Mouse (Mus musculus) stomach, postnatal 0 days (tissue): ENCODE results near the gene Robo2.

Source experiments
- CTCF ChIP-seq: IDR thresholded peaks from 2 replicates; pipeline ENCODE4 v1.5.1; 2016; ENCODE audit warnings: antibody characterized with exemption, low read depth, mild to moderate bottlenecking, moderate library complexity
- EP300 ChIP-seq: optimal IDR thresholded peaks from 2 replicates; pipeline ENCODE3; 2016; ENCODE audit warnings: antibody characterized with exemption

DNA sequence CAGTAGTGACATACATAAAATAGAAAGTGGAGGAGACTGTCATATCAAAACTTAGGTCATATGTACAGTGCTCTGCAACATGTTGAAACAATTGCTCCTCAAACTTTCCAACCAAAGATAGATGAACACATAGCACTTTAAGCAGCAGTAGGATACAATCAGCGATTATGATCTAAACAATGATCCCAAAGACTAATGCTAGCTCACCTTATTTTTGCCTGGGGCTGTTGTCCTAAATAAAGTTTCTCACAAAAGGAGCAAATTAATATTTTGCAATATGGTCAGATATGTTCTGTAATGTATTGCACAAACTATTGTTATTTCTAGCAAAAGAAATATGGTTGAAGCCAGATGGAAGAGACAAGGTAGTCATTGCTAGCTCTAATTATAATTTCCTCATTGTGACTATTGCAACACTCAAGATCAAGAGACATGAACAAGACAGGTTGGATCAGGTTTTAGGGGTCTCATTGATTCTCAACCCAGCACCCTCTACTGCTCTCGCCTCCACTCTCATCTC, 174.2 kb downstream of the Robo2 start:
- TF ChIP-seq EP300 (no peak), CTCF (no peak)
